In genomic region chr7:99856266-99856861, GRCm38 (mm10) we compare ENCODE assay signal across 11 mouse cellular contexts. TPM values are rescaled to one million over a fixed set of nuclear protein-coding genes. Genes with fewer than 3 reads are reported as not detected.
A peak's percentile ranks its signal among the peaks of the same experiment; 100 is the strongest.
DNase-seq lines count a peak whose midpoint lies in the region; ATAC-seq and TF ChIP-seq lines count a peak whose summit lies in the region.
"Had no signal": no experiment of that assay in that cellular context is flagged by ENCODE, and none has a peak within 500 bp of the region (broad histone marks: within the 10 kb centered on the region; RNA-seq: fewer than 3 reads in every experiment).

No protein-coding gene starts in this region.

- H3K4me1 ChIP-seq in heart, embryonic 16.5 days (ENCODE audit: control insufficient read depth, insufficient read depth, low read length) = peaks cover 21% of the 10 kb centered on the region
- peaks cover 10% of the 10 kb centered on the region for H3K4me1 ChIP-seq in spleen, adult 2 months (ENCODE audit: control insufficient read depth, insufficient read depth, insufficient read length)
- H3K4me1 ChIP-seq in limb, embryonic 14.5 days (ENCODE audit: control insufficient read depth, insufficient read depth, low read length) = peaks cover 13% of the 10 kb centered on the region

- H3K9ac ChIP-seq in heart, embryonic 16.5 days (ENCODE audit: low read length) = no peak overlapping the region
- no peak overlapping the region for H3K9ac ChIP-seq in limb, embryonic 14.5 days (ENCODE audit: low read depth, low read length, severe bottlenecking)

- H3K4me3 ChIP-seq in heart, embryonic 16.5 days (ENCODE audit: low read length) = 0 out of 2 replicates have a peak overlapping the region, but pooled peaks have one; percentile 3
- peak overlapping the region; percentile 39; the same call in 1 of the 2 replicates for H3K4me3 ChIP-seq in spleen, adult 2 months (ENCODE audit: extremely low read depth, insufficient read depth, insufficient read length)
- no peak overlapping the region for H3K4me3 ChIP-seq in limb, embryonic 14.5 days (replicated peaks; ENCODE audit: low read length)

- H3K4me2 ChIP-seq in heart, embryonic 16.5 days (ENCODE audit: low read depth, low read length) = 0 out of 2 replicates have a peak overlapping the region, but pooled peaks have one; percentile 5
- H3K4me2 ChIP-seq in limb, embryonic 14.5 days (replicated peaks; ENCODE audit: low read depth, low read length, severe bottlenecking) = 0 out of 2 replicates have a peak overlapping the region, but pooled peaks have one; percentile 3

- intact Hi-C loops in heart, postnatal 14 days (cut with DNase I) = no loop called here

- TF ChIP-seq CTCF in spleen, adult 2 months (IDR thresholded peaks at IDR 0.05; ENCODE audit: extremely low read depth, insufficient read depth, insufficient read length, insufficient replicate concordance) = no peak

- H3K9me3 ChIP-seq in heart, embryonic 16.5 days (replicated peaks; ENCODE audit: control insufficient read depth, low read length) = no peaks in the 10 kb centered on the region
- no peaks in the 10 kb centered on the region for H3K9me3 ChIP-seq in limb, embryonic 14.5 days (ENCODE audit: control insufficient read depth, low read length)

- peaks cover 8% of the 10 kb centered on the region; the same call in 1 of the 2 replicates for H3K36me3 ChIP-seq in heart, embryonic 16.5 days (ENCODE audit: control insufficient read depth, insufficient read depth)
- H3K36me3 ChIP-seq in spleen, adult 2 months (ENCODE audit: control insufficient read depth, insufficient read depth, low read length) = peaks cover 4% of the 10 kb centered on the region
- H3K36me3 ChIP-seq in limb, embryonic 14.5 days (ENCODE audit: control insufficient read depth, insufficient read depth, low read length) = peaks cover 31% of the 10 kb centered on the region

- peak overlapping the region; percentile 3; the same call in 1 of the 2 replicates for H3K27ac ChIP-seq in heart, embryonic 16.5 days (ENCODE audit: low read length)
- H3K27ac ChIP-seq in spleen, adult 2 months (ENCODE audit: insufficient read depth, low read length) = peak overlapping the region; percentile 48
- H3K27ac ChIP-seq in limb, embryonic 14.5 days (replicated peaks; ENCODE audit: low read depth, low read length) = no peak overlapping the region

- H3K27me3 ChIP-seq in heart, embryonic 16.5 days (ENCODE audit: control insufficient read depth, insufficient read depth, low read length) = no peaks in the 10 kb centered on the region
- no peaks in the 10 kb centered on the region for H3K27me3 ChIP-seq in spleen, adult 2 months (ENCODE audit: control insufficient read depth, insufficient read depth, low read length)
- H3K27me3 ChIP-seq in limb, embryonic 14.5 days (ENCODE audit: control insufficient read depth, insufficient read depth, low read length) = no peaks in the 10 kb centered on the region

- no peak for TF ChIP-seq POLR2A in spleen, adult 2 months (IDR thresholded peaks at IDR 0.05; ENCODE audit: low read depth, low read length)
- no peak for TF ChIP-seq POLR2A in limb, embryonic 14.5 days (IDR thresholded peaks at IDR 0.05; ENCODE audit: borderline replicate concordance, extremely low read depth, insufficient read depth, insufficient read length)

- no peak for ATAC-seq in heart, embryonic 16.5 days (replicated peaks; ENCODE audit: extremely low read depth, insufficient read depth, low FRiP score)
- ATAC-seq in limb, embryonic 14.5 days (ENCODE audit: low FRiP score, low read depth) = no peak

- WGBS in heart, embryonic 16.5 days = 74% methylated on average over 14 of the region's 14 CpGs
- WGBS in spleen, adult 2 months = 38% methylated on average over 14 of the region's 14 CpGs
- 86% methylated on average over 14 of the region's 14 CpGs for WGBS in limb, embryonic 14.5 days

- DNase-seq in heart, postnatal 14 days = no peak
- peak; percentile 5 to 23 for DNase-seq in spleen, adult 2 months (ENCODE audit: low read depth in 1 of 2, low spot score in 2 of 2)
- DNase-seq in spleen, adult 18-20 months = no peak
- DNase-seq in limb, embryonic 14.5 days (ENCODE audit: low spot score) = no peak
- DNase-seq in thymus, postnatal 25 days = peak; percentile 66
- DNase-seq in left cerebral cortex, adult 9 months (ENCODE audit: low spot score in 2 of 2) = no peak
- no peak for DNase-seq in testis, postnatal 14 days (ENCODE audit: low spot score)
- DNase-seq: adrenal gland, postnatal 14 days; kidney, adult 18-20 months; left cerebral cortex, postnatal 4 days had no signal

RNA-seq across cellular contexts. Expression of gene Xrra1, which starts 2.6 kb away (rescaled TPM):
- polyA plus RNA-seq in heart, embryonic 16.5 days (2015; fragmentation: Nextera tagmentation; extraction: Ambion mirVana) = 0.12 and 0.46 TPM in 2 replicates
- 1 to 10 TPM in 1 of 2 experiments, not detected in 1; 1.1 TPM for total RNA-seq in heart, postnatal 14 days (2021)
- polyA plus RNA-seq in spleen, adult 2 months (2012; rRNA removed) = 0.12 TPM in 1 of 2 replicates, not detected in the other
- polyA plus RNA-seq in limb, embryonic 14.5 days (2012; rRNA removed) = 0.20 and 0.28 TPM in 2 replicates
- polyA plus RNA-seq in limb, embryonic 14.5 days (2014; fragmentation: Nextera tagmentation; extraction: Ambion mirVana) = 0.23 and 0.25 TPM in 2 replicates

RNA-seq across cellular contexts. Expression of gene Spcs2, which starts 6.9 kb away (rescaled TPM):
- 180 and 224 TPM in 2 replicates for polyA plus RNA-seq in heart, embryonic 16.5 days (2015; fragmentation: Nextera tagmentation; extraction: Ambion mirVana)
- total RNA-seq in heart, postnatal 14 days (2021) = 10 to 100 TPM; 44.1 to 53.6 TPM
- 17.3 and 17.7 TPM in 2 replicates for polyA plus RNA-seq in spleen, adult 2 months (2012; rRNA removed)
- polyA plus RNA-seq in limb, embryonic 14.5 days (2012; rRNA removed) = 95.1 and 115 TPM in 2 replicates
- polyA plus RNA-seq in limb, embryonic 14.5 days (2014; fragmentation: Nextera tagmentation; extraction: Ambion mirVana) = 293 and 301 TPM in 2 replicates

RNA-seq across cellular contexts. Expression of gene Neu3, which starts 28.1 kb away (rescaled TPM):
- polyA plus RNA-seq in heart, embryonic 16.5 days (2015; fragmentation: Nextera tagmentation; extraction: Ambion mirVana) = 4.7 and 5.2 TPM in 2 replicates
- total RNA-seq in heart, postnatal 14 days (2021) = 1 to 10 TPM; 3.9 to 4.9 TPM
- 2.4 and 3.7 TPM in 2 replicates for polyA plus RNA-seq in spleen, adult 2 months (2012; rRNA removed)
- polyA plus RNA-seq in limb, embryonic 14.5 days (2012; rRNA removed) = 3.2 TPM in 2 replicates
- 3.0 TPM in 2 replicates for polyA plus RNA-seq in limb, embryonic 14.5 days (2014; fragmentation: Nextera tagmentation; extraction: Ambion mirVana)

Comparison
In these comparisons a context has a peak if more than half of its experiments do, and no peak if none do; other contexts are left out.
1. DNase-seq: peak in spleen, adult 2 months (2 of 2) and thymus, postnatal 25 days (single experiment); none in heart, postnatal 14 days (0 of 2), spleen, adult 18-20 months (0 of 2), limb, embryonic 14.5 days (single experiment), left cerebral cortex, adult 9 months (0 of 2) and testis, postnatal 14 days (single experiment).